Mouse (Mus musculus) forebrain, embryonic 16.5 days (tissue): Measurements from ENCODE around the gene Eva1b. TPM values are rescaled to one million over a fixed set of nuclear protein-coding genes. Genes with fewer than 3 reads are reported as not detected.
"Not testable (repeated sequence)": the region's sequence is repeated elsewhere in the genome, so short reads cannot be mapped to it uniquely, and the experiment has no call there.

Experiments
- ATAC-seq: fragments of 200-750 bp; cut with Nextera tagmentation; 2 replicates; pipeline ENCODE4 v1.8.0; 2017; ENCODE audit warnings: mild to moderate bottlenecking, moderate library complexity
- H3K27ac ChIP-seq: fragments of 300-500 bp; sonication (generic); 2 replicates; pipeline ENCODE4 v1.5.1; 2014; ENCODE audit warnings: low read length, control low read depth
- H3K27me3 ChIP-seq: fragments of 300-500 bp; sonication (generic); replicated peaks from 2 replicates; pipeline ENCODE4 v1.6.1; 2014; ENCODE audit warnings: low read length; ENCODE audit not compliant: control insufficient read depth, insufficient read depth
- H3K36me3 ChIP-seq: fragments of 300-500 bp; sonication (generic); 2 replicates; pipeline ENCODE4 v1.6.1; 2014; ENCODE audit not compliant: control insufficient read depth, insufficient read depth
- H3K4me1 ChIP-seq: fragments of 300-500 bp; sonication (generic); replicated peaks from 2 replicates; pipeline ENCODE4 v1.6.1; 2014; ENCODE audit warnings: low read length; ENCODE audit not compliant: control insufficient read depth, insufficient read depth
- H3K4me2 ChIP-seq: fragments of 300-500 bp; sonication (generic); 2 replicates; pipeline ENCODE4 v1.6.1; 2014; ENCODE audit warnings: mild to moderate bottlenecking, low read length, control low read depth
- H3K4me3 ChIP-seq: fragments of 300-500 bp; sonication (generic); replicated peaks from 2 replicates; pipeline ENCODE4 v1.5.1; 2014; ENCODE audit warnings: mild to moderate bottlenecking, low read length, control low read depth
- H3K9ac ChIP-seq: fragments of 300-500 bp; sonication (generic); replicated peaks from 2 replicates; pipeline ENCODE4 v1.6.1; 2014; ENCODE audit warnings: low read depth, low read length, control low read depth
- H3K9me3 ChIP-seq: fragments of 300-500 bp; sonication (generic); 2 replicates; pipeline ENCODE4 v1.6.1; 2016; ENCODE audit warnings: low read length; ENCODE audit not compliant: control insufficient read depth
- WGBS: fragments of 180-500 bp; shearing (Covaris S2); extraction: QIAGEN DNeasy Blood & Tissue Kit; methylation state at CpG from one replicate; pipeline ENCODE4 v1.1.7; 2014; 5-methylcytosine and 5-hydroxymethylcytosine counted together
- polyA plus RNA-seq: library from polyadenylated mRNA; unstranded; fragments of >200 nt; fragmentation: Nextera tagmentation; extraction: Ambion mirVana; gene quantifications from 2 replicates; pipeline ENCODE4 v1.2.1, GENCODE M21; 2015

The Eva1b gene
- polyA plus RNA-seq, 1 experiment from 2014 or later: 10.2 TPM

- not testable (repeated sequence) for H3K27ac ChIP-seq, H3K4me3 ChIP-seq, H3K4me1 ChIP-seq, H3K9me3 ChIP-seq, H3K9ac ChIP-seq, H3K4me2 ChIP-seq, H3K27me3 ChIP-seq, ATAC-seq
- peaks cover 46% of the 10 kb centered on the region for H3K36me3 ChIP-seq
- 94% methylated on average over 5 of the region's 5 CpGs for WGBS
Observed at GRCm38 (mm10) chr4:126170737-126171136, 23.2 kb downstream of the Eva1b start.

- Histone ChIP-seq H3K27me3 (no peaks in the 10 kb centered on the region), H3K4me1 (no peaks in the 10 kb centered on the region), H3K4me2 (no peak overlapping the region), H3K4me3 (no peak overlapping the region), H3K27ac (no peak overlapping the region), H3K9me3 (no peaks in the 10 kb centered on the region), H3K36me3 (peaks cover 41% of the 10 kb centered on the region), H3K9ac (no peak overlapping the region)
- ATAC-seq: no peak
- WGBS: 93% methylated on average over 5 of the region's 5 CpGs
Observed at GRCm38 (mm10) chr4:126173800-126174199, 26.3 kb downstream of the Eva1b start.

GRCm38 (mm10) chr4:126175980-126176379 lies 28.4 kb downstream of the Eva1b start:
- ATAC-seq, H3K27me3 ChIP-seq, H3K4me2 ChIP-seq, H3K4me3 ChIP-seq, H3K27ac ChIP-seq, H3K9me3 ChIP-seq, H3K9ac ChIP-seq, H3K4me1 ChIP-seq: not testable (repeated sequence)
- 94% methylated on average over 7 of the region's 7 CpGs for WGBS
- H3K36me3 ChIP-seq: peaks cover 42% of the 10 kb centered on the region

- Histone ChIP-seq H3K36me3 (peaks cover 18% of the 10 kb centered on the region), H3K27me3 (no peaks in the 10 kb centered on the region), H3K4me1 (0 out of 2 replicates have a peak, but pooled peaks cover 2% of the 10 kb centered on the region), H3K9ac (no peak overlapping the region), H3K4me2 (no peak overlapping the region), H3K9me3 (no peaks in the 10 kb centered on the region), H3K4me3 (no peak overlapping the region), H3K27ac (no peak overlapping the region)
- 54% methylated on average over 7 of the region's 7 CpGs for WGBS
- ATAC-seq: no peak
Observed at GRCm38 (mm10) chr4:126181170-126181957, 33.8 kb downstream of the Eva1b start.

GRCm38 (mm10) chr4:126183034-126183433 lies 35.5 kb downstream of the Eva1b start:
- Histone ChIP-seq H3K9ac (no peak overlapping the region), H3K27ac (no peak overlapping the region), H3K27me3 (no peaks in the 10 kb centered on the region), H3K4me2 (no peak overlapping the region), H3K4me1 (0 out of 2 replicates have a peak, but pooled peaks cover 2% of the 10 kb centered on the region), H3K36me3 (peaks cover 11% of the 10 kb centered on the region), H3K9me3 (no peaks in the 10 kb centered on the region), H3K4me3 (no peak overlapping the region)
- 86% methylated on average over 5 of the region's 5 CpGs for WGBS
- ATAC-seq: no peak

- Histone ChIP-seq H3K4me1 (0 out of 2 replicates have a peak, but pooled peaks cover 2% of the 10 kb centered on the region), H3K9ac (no peak overlapping the region), H3K4me2 (no peak overlapping the region), H3K27me3 (no peaks in the 10 kb centered on the region), H3K27ac (no peak overlapping the region), H3K4me3 (no peak overlapping the region), H3K9me3 (no peaks in the 10 kb centered on the region), H3K36me3 (peaks cover 5% of the 10 kb centered on the region; the same call in 1 of the 2 replicates)
- 94% methylated on average over 3 of the region's 3 CpGs for WGBS
- no peak for ATAC-seq
Observed at GRCm38 (mm10) chr4:126187096-126187495, 39.6 kb downstream of the Eva1b start.

GRCm38 (mm10) chr4:126190636-126191035 lies 43.1 kb downstream of the Eva1b start:
- Histone ChIP-seq H3K27ac (no peak overlapping the region), H3K4me2 (no peak overlapping the region), H3K9me3 (no peaks in the 10 kb centered on the region), H3K4me3 (no peak overlapping the region), H3K27me3 (no peaks in the 10 kb centered on the region), H3K36me3 (peaks cover 5% of the 10 kb centered on the region; the same call in 1 of the 2 replicates), H3K9ac (no peak overlapping the region), H3K4me1 (no peaks in the 10 kb centered on the region)
- ATAC-seq: no peak
- WGBS: 90% methylated on average over 2 of the region's 2 CpGs

GRCm38 (mm10) chr4:126194216-126194615 lies 46.7 kb downstream of the Eva1b start:
- H3K4me2 ChIP-seq: no peak overlapping the region
- no peak overlapping the region for H3K27ac ChIP-seq
- H3K36me3 ChIP-seq: peaks cover 3% of the 10 kb centered on the region; the same call in 1 of the 2 replicates
- no peak overlapping the region for H3K4me3 ChIP-seq
- H3K9me3 ChIP-seq: no peaks in the 10 kb centered on the region
- H3K27me3 ChIP-seq: no peaks in the 10 kb centered on the region
- no peak overlapping the region for H3K9ac ChIP-seq
- peaks cover 8% of the 10 kb centered on the region for H3K4me1 ChIP-seq
- no peak for ATAC-seq

GRCm38 (mm10) chr4:126194916-126195315 lies 47.4 kb downstream of the Eva1b start:
- Histone ChIP-seq H3K27me3 (no peaks in the 10 kb centered on the region), H3K9ac (no peak overlapping the region), H3K4me2 (no peak overlapping the region), H3K36me3 (peaks cover 3% of the 10 kb centered on the region; the same call in 1 of the 2 replicates), H3K27ac (no peak overlapping the region), H3K4me3 (no peak overlapping the region), H3K9me3 (no peaks in the 10 kb centered on the region), H3K4me1 (peaks cover 14% of the 10 kb centered on the region)
- WGBS: 92% methylated on average over 4 of the region's 4 CpGs
- ATAC-seq: no peak
